Mouse (Mus musculus): Measurements from ENCODE around the gene Hlcs. TPM values are rescaled to one million over a fixed set of nuclear protein-coding genes. Genes with fewer than 3 reads are reported as not detected.

Hlcs gene
- total RNA-seq, 1 experiment from 2014 or later = 26.4 TPM

GRCm38 (mm10) chr16:94088819-94089692, 224.3 kb downstream of the Hlcs start:
- no peak for ATAC-seq (ENCODE audit: extremely low read depth, insufficient number of reproducible peaks, low FRiP score, poor library complexity, severe bottlenecking)

GRCm38 (mm10) chr16:94088226-94088748, 225.1 kb downstream of the Hlcs start:
- no peak for ATAC-seq (ENCODE audit: extremely low read depth, insufficient number of reproducible peaks, low FRiP score, poor library complexity, severe bottlenecking)

- ATAC-seq (ENCODE audit: extremely low read depth, insufficient number of reproducible peaks, low FRiP score, poor library complexity, severe bottlenecking) = no peak
Observed at GRCm38 (mm10) chr16:94087570-94088225, 225.7 kb downstream of the Hlcs start.

- ATAC-seq (ENCODE audit: extremely low read depth, insufficient number of reproducible peaks, low FRiP score, poor library complexity, severe bottlenecking) = no peak
Observed at GRCm38 (mm10) chr16:94086701-94087569, 226.4 kb downstream of the Hlcs start.

GRCm38 (mm10) chr16:94085603-94086285, 227.6 kb downstream of the Hlcs start:
- ATAC-seq (ENCODE audit: extremely low read depth, insufficient number of reproducible peaks, low FRiP score, poor library complexity, severe bottlenecking) = no peak

GRCm38 (mm10) chr16:94084711-94085602, 228.4 kb downstream of the Hlcs start, which contains the start of gene Sim2:
Gene Sim2 (plus strand): TSS chr16:94084931.
- no peak for ATAC-seq (ENCODE audit: extremely low read depth, insufficient number of reproducible peaks, low FRiP score, poor library complexity, severe bottlenecking)

- no peak for ATAC-seq (ENCODE audit: extremely low read depth, insufficient number of reproducible peaks, low FRiP score, poor library complexity, severe bottlenecking)
Observed at GRCm38 (mm10) chr16:94083848-94084525, 229.4 kb downstream of the Hlcs start.

GRCm38 (mm10) chr16:94082960-94083847, 230.2 kb downstream of the Hlcs start:
- no peak for ATAC-seq (ENCODE audit: extremely low read depth, insufficient number of reproducible peaks, low FRiP score, poor library complexity, severe bottlenecking)

- no peak for ATAC-seq (ENCODE audit: extremely low read depth, insufficient number of reproducible peaks, low FRiP score, poor library complexity, severe bottlenecking)
Observed at GRCm38 (mm10) chr16:94081996-94082708, 231.2 kb downstream of the Hlcs start.

GRCm38 (mm10) chr16:94081596-94081995, 231.8 kb downstream of the Hlcs start:
- no peak for ATAC-seq (ENCODE audit: extremely low read depth, insufficient number of reproducible peaks, low FRiP score, poor library complexity, severe bottlenecking)

- ATAC-seq (ENCODE audit: extremely low read depth, insufficient number of reproducible peaks, low FRiP score, poor library complexity, severe bottlenecking) = no peak
Observed at GRCm38 (mm10) chr16:94079856-94080555, 233.4 kb downstream of the Hlcs start.

- ATAC-seq (ENCODE audit: extremely low read depth, insufficient number of reproducible peaks, low FRiP score, poor library complexity, severe bottlenecking) = no peak
Observed at GRCm38 (mm10) chr16:94079075-94079855, 234.1 kb downstream of the Hlcs start.
